Mouse (Mus musculus) CH12.LX (cell line): ENCODE measurements around the gene Prdx1. TPM values are rescaled to one million over a fixed set of nuclear protein-coding genes. Genes with fewer than 3 reads are reported as not detected.

Experiments
- DNase-seq: peaks from one replicate; pipeline ENCODE4 v3.0.0-alpha.2; 2013; ENCODE audit errors: extremely low read depth
- H3K27ac ChIP-seq: 2 replicates; pipeline ENCODE4 v1.5.1; 2012; ENCODE audit warnings: low read depth, mild to moderate bottlenecking, control low read depth, moderate library complexity; ENCODE audit not compliant: insufficient read depth
- H3K27me3 ChIP-seq: replicated peaks from 2 replicates; pipeline ENCODE3; 2012; ENCODE audit warnings: inconsistent platforms
- H3K36me3 ChIP-seq, 2 experiments: replicated peaks in 1 of 2; 2 replicates each; pipeline versions ENCODE3 to v1.6.1; 2012; ENCODE audit warnings: inconsistent platforms in 1 of 2, low read length in 1 of 2, mild to moderate bottlenecking in 1 of 2, mixed read lengths in 1 of 2, moderate library complexity in 1 of 2; ENCODE audit not compliant: control insufficient read depth in 1 of 2, insufficient read depth in 1 of 2
- H3K4me1 ChIP-seq, 2 experiments: 2 replicates each; pipeline ENCODE4 v1.6.1; 2012; ENCODE audit warnings: inconsistent platforms in 1 of 2, moderate library complexity in 1 of 2; ENCODE audit not compliant: insufficient read depth in 2 of 2, control insufficient read depth in 1 of 2
- H3K4me2 ChIP-seq: 2 replicates; pipeline ENCODE4 v1.6.1; 2012; ENCODE audit warnings: low read depth, mild to moderate bottlenecking, control low read depth; ENCODE audit not compliant: poor library complexity, insufficient read depth, severe bottlenecking
- H3K4me3 ChIP-seq, 3 experiments: fragments of 150-350 bp in 1 of 3; sonication (generic) in 1 of 3; replicated peaks in 1 of 3; 2 replicates each; pipeline versions ENCODE3 to v1.5.1; 2011 to 2012; ENCODE audit warnings: low read depth in 2 of 3, low read length in 2 of 3, mild to moderate bottlenecking in 2 of 3, moderate library complexity in 2 of 3, control low read depth in 1 of 3, improper control_type of control experiment in 1 of 3, inconsistent platforms in 1 of 3, mixed read lengths in 1 of 3; ENCODE audit not compliant: poor library complexity in 1 of 3
- H3K79me2 ChIP-seq: replicated peaks from 2 replicates; pipeline ENCODE4 v1.6.1; 2012; ENCODE audit warnings: mild to moderate bottlenecking, moderate library complexity; ENCODE audit not compliant: control insufficient read depth, poor library complexity, insufficient read depth, severe bottlenecking; ENCODE audit errors: extremely low read depth
- H3K9ac ChIP-seq: 2 replicates; pipeline ENCODE4 v1.6.1; 2012; ENCODE audit warnings: low read depth, mild to moderate bottlenecking, control low read depth, moderate library complexity; ENCODE audit not compliant: insufficient read depth
- H3K9me3 ChIP-seq: replicated peaks from 2 replicates; pipeline ENCODE3; 2012; ENCODE audit warnings: low read length, inconsistent platforms, mixed read lengths
- BHLHE40 ChIP-seq: IDR thresholded peaks from 2 replicates; pipeline ENCODE4 v1.6.1; 2011; ENCODE audit warnings: mild to moderate bottlenecking, low read depth, low read length, improper control_type of control experiment
- ZMIZ1 ChIP-seq: IDR thresholded peaks from 2 replicates; pipeline ENCODE4 v1.6.1; 2012; ENCODE audit warnings: low read depth, mild to moderate bottlenecking, inconsistent platforms, low read length, improper control_type of control experiment
- dilution Hi-C: fragments of 300-500 bp; cut with MboI; formaldehyde crosslinking; loops from 2 replicates; pipeline ENCODE4 v1.14.3; 2020; ENCODE audit warnings: low sequenced_read_pairs; ENCODE audit not compliant: extremely low pct_unique_long_range_greater_than_20kb, extremely low pct_ligation_motif_present
- in situ Hi-C: fragments of 300-500 bp; cut with MboI; formaldehyde crosslinking; loops from 3 replicates; pipeline ENCODE4 v1.14.3; 2019; ENCODE audit warnings: low sequenced_read_pairs, low pct_ligation_motif_present, low pct_unique_long_range_greater_than_20kb, mixed read lengths
- polyA plus RNA-seq: library from polyadenylated mRNA; unstranded; fragments of >175 nt; gene quantifications from 2 replicates; pipeline ENCODE4 v1.2.1, GENCODE M21; 2012; ENCODE audit warnings: low read depth; ENCODE audit not compliant: insufficient read length
- total RNA-seq, 2 experiments: library from RNA; depleted of rRNA; stranded (reverse); fragments of 300-350 nt in 1 of 2; fragments of >200 nt in 1 of 2; gene quantifications; 2 replicates each; pipeline ENCODE4 v1.2.3; 2012 to 2014

Prdx1 gene
- total and polyA plus RNA-seq, 3 experiments: 269 to 1,274 (median 934) TPM

DNA sequence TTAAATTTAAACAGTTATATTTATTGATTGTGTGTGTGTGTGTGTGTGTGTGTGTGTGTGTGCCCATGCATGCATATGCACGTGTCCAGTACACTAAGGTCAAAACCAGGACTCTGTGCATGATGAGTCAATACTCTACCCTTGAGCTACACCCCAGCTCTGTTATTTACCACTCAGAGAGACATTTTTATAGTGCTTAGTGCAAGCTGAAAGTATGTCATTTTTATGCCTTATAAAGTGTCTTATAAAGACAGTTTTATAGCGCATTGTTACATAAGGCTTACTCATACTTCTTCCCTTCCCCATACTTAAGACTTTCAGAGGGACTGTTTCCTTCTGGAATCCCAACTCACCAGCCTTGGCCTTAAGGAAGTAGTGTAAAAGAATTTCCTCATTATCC, 64.4 kb downstream of the Prdx1 start:
- in situ Hi-C loops: no loop called here
- Histone ChIP-seq H3K9ac (no peak overlapping the region), H3K4me2 (no peak overlapping the region), H3K79me2 (no peaks in the 10 kb centered on the region), H3K9me3 (no peaks in the 10 kb centered on the region), H3K36me3 (peaks cover 0 to 3% of the 10 kb centered on the region in 2 experiments), H3K4me3 (no peak overlapping the region), H3K4me1 (no peaks in the 10 kb centered on the region), H3K27me3 (no peaks in the 10 kb centered on the region), H3K27ac (no peak overlapping the region)
- TF ChIP-seq BHLHE40 (peak; percentile 17; the same call in 1 of the 2 replicates), ZMIZ1 (no peak)
- DNase-seq: no peak
- dilution Hi-C loops: no loop called here

Other genes starting within 250 kb of the Prdx1 start
- gene Mast2, start 221.4 kb upstream of the Prdx1 start, total RNA-seq (2012; rRNA removed): 10.0 and 11.1 TPM in 2 replicates
- 2.5 and 4.2 TPM in 2 replicates for gene Mast2, start 221.4 kb upstream of the Prdx1 start, total RNA-seq (2014; rRNA removed)
- 16.3 and 21.4 TPM in 2 replicates for gene Mast2, start 221.4 kb upstream of the Prdx1 start, polyA plus RNA-seq
- 16.8 and 17.3 TPM in 2 replicates for gene Ipp, start 178.0 kb upstream of the Prdx1 start, total RNA-seq (2012; rRNA removed)
- gene Ipp, start 178.0 kb upstream of the Prdx1 start, total RNA-seq (2014; rRNA removed): 14.4 and 15.9 TPM in 2 replicates
- gene Ipp, start 178.0 kb upstream of the Prdx1 start, polyA plus RNA-seq: 20.8 and 24.7 TPM in 2 replicates
- 5.3 and 8.1 TPM in 2 replicates for gene Tmem69, start 129.6 kb upstream of the Prdx1 start, total RNA-seq (2012; rRNA removed)
- 28.6 and 29.2 TPM in 2 replicates for gene Tmem69, start 129.6 kb upstream of the Prdx1 start, total RNA-seq (2014; rRNA removed)
- gene Tmem69, start 129.6 kb upstream of the Prdx1 start, polyA plus RNA-seq: 21.6 and 22.3 TPM in 2 replicates
- gene Gpbp1l1, start 127.9 kb upstream of the Prdx1 start, total RNA-seq (2012; rRNA removed): 31.3 and 34.2 TPM in 2 replicates
- 39.1 and 60.2 TPM in 2 replicates for gene Gpbp1l1, start 127.9 kb upstream of the Prdx1 start, total RNA-seq (2014; rRNA removed)
- 28.4 and 34.7 TPM in 2 replicates for gene Gpbp1l1, start 127.9 kb upstream of the Prdx1 start, polyA plus RNA-seq
- 2.5 and 2.6 TPM in 2 replicates for gene Ccdc17, start 88.9 kb upstream of the Prdx1 start, total RNA-seq (2012; rRNA removed)
- gene Ccdc17, start 88.9 kb upstream of the Prdx1 start, total RNA-seq (2014; rRNA removed): 2.9 and 3.5 TPM in 2 replicates
- gene Ccdc17, start 88.9 kb upstream of the Prdx1 start, polyA plus RNA-seq: 3.4 and 4.0 TPM in 2 replicates
- 139 and 186 TPM in 2 replicates for gene Nasp, start 57.6 kb upstream of the Prdx1 start, total RNA-seq (2012; rRNA removed)
- 308 and 390 TPM in 2 replicates for gene Nasp, start 57.6 kb upstream of the Prdx1 start, total RNA-seq (2014; rRNA removed)
- gene Nasp, start 57.6 kb upstream of the Prdx1 start, polyA plus RNA-seq: 347 and 399 TPM in 2 replicates
- 347 and 373 TPM in 2 replicates for gene Akr1a1, start 33.9 kb upstream of the Prdx1 start, total RNA-seq (2012; rRNA removed)
- 517 and 533 TPM in 2 replicates for gene Akr1a1, start 33.9 kb upstream of the Prdx1 start, total RNA-seq (2014; rRNA removed)
- 450 and 470 TPM in 2 replicates for gene Akr1a1, start 33.9 kb upstream of the Prdx1 start, polyA plus RNA-seq
- gene Mmachc, start 22.9 kb downstream of the Prdx1 start, total RNA-seq (2012; rRNA removed): 10.0 and 10.5 TPM in 2 replicates
- gene Mmachc, start 22.9 kb downstream of the Prdx1 start, total RNA-seq (2014; rRNA removed): 28.2 and 32.1 TPM in 2 replicates
- gene Mmachc, start 22.9 kb downstream of the Prdx1 start, polyA plus RNA-seq: 15.4 and 15.5 TPM in 2 replicates
- gene Ccdc163, start 23.0 kb downstream of the Prdx1 start, total RNA-seq (2012; rRNA removed): 15.3 and 19.9 TPM in 2 replicates
- gene Ccdc163, start 23.0 kb downstream of the Prdx1 start, total RNA-seq (2014; rRNA removed): 18.1 and 20.2 TPM in 2 replicates
- gene Ccdc163, start 23.0 kb downstream of the Prdx1 start, polyA plus RNA-seq: 27.6 and 27.9 TPM in 2 replicates
- gene Tesk2, start 35.4 kb downstream of the Prdx1 start, total RNA-seq (2012; rRNA removed): 5.6 and 7.0 TPM in 2 replicates
- 5.4 and 5.8 TPM in 2 replicates for gene Tesk2, start 35.4 kb downstream of the Prdx1 start, total RNA-seq (2014; rRNA removed)
- 3.5 and 4.8 TPM in 2 replicates for gene Tesk2, start 35.4 kb downstream of the Prdx1 start, polyA plus RNA-seq
- 31.3 and 39.0 TPM in 2 replicates for gene Toe1, start 122.1 kb downstream of the Prdx1 start, total RNA-seq (2012; rRNA removed)
- gene Toe1, start 122.1 kb downstream of the Prdx1 start, total RNA-seq (2014; rRNA removed): 45.2 and 47.8 TPM in 2 replicates
- 37.0 and 40.3 TPM in 2 replicates for gene Toe1, start 122.1 kb downstream of the Prdx1 start, polyA plus RNA-seq
- 11.2 and 12.1 TPM in 2 replicates for gene Mutyh, start 122.2 kb downstream of the Prdx1 start, total RNA-seq (2012; rRNA removed)
- gene Mutyh, start 122.2 kb downstream of the Prdx1 start, total RNA-seq (2014; rRNA removed): 12.5 and 15.7 TPM in 2 replicates
- gene Mutyh, start 122.2 kb downstream of the Prdx1 start, polyA plus RNA-seq: 10.5 and 13.1 TPM in 2 replicates
- gene Hpdl, start 136.2 kb downstream of the Prdx1 start, total RNA-seq (2012; rRNA removed): 1.2 and 1.6 TPM in 2 replicates
- gene Hpdl, start 136.2 kb downstream of the Prdx1 start, total RNA-seq (2014; rRNA removed): 0.20 and 0.31 TPM in 2 replicates
- gene Hpdl, start 136.2 kb downstream of the Prdx1 start, polyA plus RNA-seq: 0.59 and 0.67 TPM in 2 replicates
- gene Zswim5, start 191.8 kb downstream of the Prdx1 start, total RNA-seq (2012; rRNA removed): 0.92 and 1.1 TPM in 2 replicates
- gene Zswim5, start 191.8 kb downstream of the Prdx1 start, total RNA-seq (2014; rRNA removed): 1.0 and 1.2 TPM in 2 replicates
- gene Zswim5, start 191.8 kb downstream of the Prdx1 start, polyA plus RNA-seq: 0.98 and 1.2 TPM in 2 replicates